Mouse (Mus musculus) adrenal gland, adult (tissue): ENCODE data around the gene Gm20388.
"Not testable (repeated sequence)": the region's sequence is repeated elsewhere in the genome, so short reads cannot be mapped to it uniquely, and the experiment has no call there.

Experiments
- DNase-seq, 2 experiments: peaks; one replicate each; pipeline ENCODE4 v3.0.0; 2022 to 2023; ENCODE audit warnings: low spot score in 1 of 2; ENCODE audit not compliant: inconsistent age in 2 of 2

The Gm20388 gene

DNA sequence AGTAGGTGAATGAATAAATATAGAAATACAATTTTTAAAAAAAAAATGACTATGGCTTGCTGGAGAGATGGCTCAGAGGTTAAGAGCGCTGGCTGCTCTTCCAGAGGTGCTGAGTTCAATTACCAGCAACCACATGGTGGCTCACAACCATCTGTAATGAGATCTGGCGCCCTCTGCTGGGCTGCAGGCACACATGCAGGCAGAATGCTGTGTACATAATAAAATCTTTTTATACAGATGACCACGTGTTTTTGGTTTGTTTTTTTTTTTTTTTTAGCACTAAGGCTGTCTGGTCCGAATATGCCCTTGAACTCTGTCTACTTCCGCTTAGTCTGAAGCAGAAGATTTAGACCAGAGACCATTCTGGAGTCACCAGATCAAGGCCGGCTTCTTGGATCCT lies 411.1 kb downstream of the Gm20388 start:
- DNase-seq, result peak in 1 of 2 experiments; percentile 55

DNA sequence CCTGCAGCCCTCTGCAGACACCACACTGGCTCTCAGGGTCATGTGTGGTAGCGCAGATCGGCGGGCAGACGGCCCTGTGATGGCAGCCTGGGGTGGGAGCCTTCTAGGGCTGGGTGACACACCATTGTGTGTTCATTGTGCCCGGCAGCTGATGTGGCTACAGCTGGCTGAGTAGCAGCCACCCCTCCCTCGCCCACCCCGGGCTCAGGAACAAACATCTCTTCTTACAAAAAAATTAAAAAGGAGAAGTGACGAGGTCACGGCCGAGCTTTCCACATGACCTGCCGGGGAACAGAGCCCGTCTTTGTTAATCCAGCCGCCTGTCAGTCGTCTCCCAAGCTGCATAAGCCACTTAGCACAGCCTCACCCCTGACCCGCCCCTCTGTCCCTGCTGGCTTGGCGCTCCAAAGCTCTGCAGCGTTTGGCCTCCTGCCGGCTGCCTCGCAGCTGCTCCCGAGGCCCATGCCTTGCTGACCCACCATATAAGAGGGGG lies 412.4 kb downstream of the Gm20388 start:
- DNase-seq, result peak; percentile 61 to 69

- peak; percentile 54 to 72 for DNase-seq
Observed at GRCm38 (mm10) chr8:120324555-120324954, 413.9 kb downstream of the Gm20388 start.

GRCm38 (mm10) chr8:120325172-120325767 lies 414.6 kb downstream of the Gm20388 start:
- peak in 1 of 2 experiments; percentile 53 for DNase-seq

DNA sequence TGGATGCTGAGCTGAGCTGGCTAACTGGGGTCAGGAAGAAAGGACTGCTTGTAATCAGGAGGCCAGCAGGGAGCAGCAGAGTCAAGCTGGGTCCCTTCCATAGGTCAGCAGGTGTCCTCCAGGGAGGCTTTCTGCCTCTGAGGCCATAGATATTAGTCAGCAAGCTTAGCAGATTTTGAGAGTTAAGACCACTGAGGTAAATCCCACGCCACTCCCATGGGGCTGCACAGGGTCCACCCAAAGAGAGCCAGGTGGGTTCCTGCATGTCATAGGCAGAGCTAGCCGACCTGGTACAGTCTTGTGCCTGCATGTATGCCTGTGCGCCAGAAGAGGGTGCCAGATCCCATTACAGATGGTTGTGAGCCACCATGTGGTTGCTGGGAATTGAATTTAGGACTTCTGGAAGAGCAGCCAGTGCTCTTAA lies 416.5 kb downstream of the Gm20388 start:
- peak; percentile 70 to 86 for DNase-seq

DNA sequence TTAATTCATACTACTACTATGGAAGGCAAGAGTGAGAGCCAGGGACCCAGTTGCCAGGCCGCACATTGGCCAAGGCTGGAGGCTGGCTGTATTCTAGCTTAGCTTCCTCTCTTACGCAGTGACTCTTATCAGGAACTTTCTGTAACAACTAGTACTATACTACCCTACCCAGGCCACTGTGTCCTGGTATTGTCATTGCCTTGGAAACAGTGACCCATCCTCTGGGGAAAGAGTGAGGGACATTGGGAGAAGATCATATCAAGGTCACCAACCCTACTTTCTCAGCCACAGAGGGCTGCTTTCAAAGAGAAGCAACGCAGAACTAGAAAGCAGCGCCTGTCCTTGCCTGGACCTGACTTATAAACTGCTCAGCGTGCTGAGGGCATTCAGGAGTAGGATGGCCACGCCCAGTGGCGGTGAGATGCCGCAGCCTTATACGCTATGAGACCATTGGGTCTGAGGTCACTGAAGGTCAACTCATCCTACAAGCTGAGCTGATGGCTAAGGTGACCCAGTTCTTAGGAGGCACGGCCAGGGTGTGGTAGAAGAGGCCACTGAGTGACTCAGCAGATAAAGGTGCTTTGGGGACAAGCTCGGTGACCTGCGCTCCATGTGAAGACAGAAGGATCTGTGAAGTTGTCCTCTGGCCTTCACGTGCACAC lies 417.9 kb downstream of the Gm20388 start:
- DNase-seq, result peak; percentile 54 to 68

GRCm38 (mm10) chr8:120329030-120329748 lies 418.5 kb downstream of the Gm20388 start:
- peak; percentile 74 for DNase-seq

- no peak for DNase-seq
Observed at GRCm38 (mm10) chr8:120331027-120331426, 420.4 kb downstream of the Gm20388 start.

GRCm38 (mm10) chr8:120332379-120333229 lies 422.0 kb downstream of the Gm20388 start:
- DNase-seq, result peak in 1 of 2 experiments; percentile 64

DNA sequence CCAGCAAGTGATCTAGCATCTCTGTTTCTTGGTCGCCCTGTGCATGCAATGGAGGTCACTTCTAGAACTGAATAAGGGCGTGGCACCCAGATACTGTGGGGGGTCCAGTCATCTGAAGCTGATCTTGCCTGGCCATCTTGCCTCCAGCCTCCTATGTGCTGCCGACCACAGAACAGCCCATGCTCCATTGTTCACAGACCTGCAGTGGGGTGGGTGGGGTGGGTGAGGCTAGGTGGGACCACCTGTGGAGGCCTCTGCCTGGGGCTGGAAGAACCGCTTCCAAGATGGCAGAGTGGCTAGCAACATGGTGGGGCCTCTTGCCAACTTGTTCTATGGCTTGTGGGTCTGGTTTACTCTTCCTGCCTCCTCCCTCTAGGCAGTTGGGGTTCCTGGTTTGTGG lies 423.0 kb downstream of the Gm20388 start:
- DNase-seq, result no peak

GRCm38 (mm10) chr8:120334261-120334660 lies 423.6 kb downstream of the Gm20388 start:
- DNase-seq, result not testable (repeated sequence)

DNA sequence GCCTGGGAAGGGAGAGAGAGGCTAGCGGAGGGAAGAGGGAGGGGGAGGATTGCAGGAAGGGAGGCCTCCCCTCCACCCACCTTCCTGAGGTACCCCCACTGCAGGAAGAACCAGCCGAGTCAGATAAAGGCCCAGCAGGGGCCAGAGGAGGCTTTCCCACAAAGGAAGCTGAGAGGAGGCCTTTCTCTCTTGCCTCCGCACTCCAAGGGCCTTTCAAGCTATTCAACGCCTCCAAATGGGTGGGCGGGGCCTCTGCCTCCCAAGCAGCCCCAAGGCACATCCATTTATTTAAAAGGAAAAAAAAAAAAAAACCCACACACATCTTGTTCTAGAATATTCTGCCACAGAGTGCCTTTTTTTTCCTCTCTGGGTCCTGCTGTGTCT lies 424.2 kb downstream of the Gm20388 start:
- peak in 1 of 2 experiments; percentile 54 for DNase-seq

- peak in 1 of 2 experiments; percentile 67 for DNase-seq
Observed at GRCm38 (mm10) chr8:120335262-120336086, 424.8 kb downstream of the Gm20388 start.

DNA sequence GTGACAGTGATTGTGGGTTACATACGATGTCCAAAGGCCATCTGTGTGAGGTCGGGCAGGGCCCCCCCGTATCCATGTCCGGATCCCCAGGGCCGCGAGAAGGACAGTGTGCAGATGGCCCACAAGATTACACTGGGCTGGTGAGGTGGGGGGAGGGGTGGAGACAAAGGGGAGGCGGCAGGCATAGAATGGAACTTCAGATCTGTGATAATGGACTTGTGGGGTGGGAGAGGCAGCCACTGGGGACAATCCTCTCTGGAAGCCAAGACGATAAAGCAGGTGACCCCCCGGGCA lies 425.4 kb downstream of the Gm20388 start:
- no peak for DNase-seq

- DNase-seq, result no peak
Observed at GRCm38 (mm10) chr8:120336909-120337555, 426.4 kb downstream of the Gm20388 start.

DNA sequence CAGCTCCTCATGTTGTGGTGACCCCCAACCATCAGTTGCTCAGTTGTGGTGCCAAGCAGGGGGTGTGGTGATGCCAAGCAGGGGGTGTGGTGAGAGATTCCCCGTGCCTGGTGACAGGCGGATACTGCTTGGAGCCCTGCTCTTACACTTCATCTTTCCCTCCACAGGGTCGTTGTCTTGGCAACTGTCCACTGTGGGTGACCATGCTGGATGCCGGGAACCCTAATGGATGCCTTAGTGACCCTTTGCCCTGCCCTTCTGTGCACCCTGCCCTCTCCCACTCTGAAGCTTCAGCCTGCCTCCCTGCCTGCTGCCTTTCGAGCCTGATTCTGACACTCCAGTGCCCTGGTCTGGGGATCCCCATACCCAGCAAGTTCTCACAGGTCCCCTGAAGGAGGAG lies 427.0 kb downstream of the Gm20388 start:
- no peak for DNase-seq

DNA sequence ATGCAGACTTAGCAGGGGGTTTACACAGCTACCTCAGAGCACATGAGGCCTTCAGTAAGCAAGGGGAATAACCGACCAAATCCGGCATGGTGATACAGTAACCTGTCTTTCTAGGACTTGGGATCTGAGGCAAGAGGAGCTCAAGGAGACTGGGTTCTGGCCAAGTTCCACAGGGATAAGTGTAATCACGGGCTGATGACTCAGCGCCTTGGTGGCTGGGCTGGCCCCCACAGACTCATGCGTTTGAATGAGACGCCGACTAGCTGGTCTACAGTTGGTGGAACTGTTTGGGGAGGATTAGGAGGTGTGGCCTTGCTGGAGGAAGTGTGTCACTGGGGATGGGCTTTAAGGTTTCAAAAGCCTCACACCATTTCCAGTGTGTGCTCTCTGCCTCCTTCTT lies 428.0 kb downstream of the Gm20388 start:
- DNase-seq, result peak; percentile 69 to 80

DNA sequence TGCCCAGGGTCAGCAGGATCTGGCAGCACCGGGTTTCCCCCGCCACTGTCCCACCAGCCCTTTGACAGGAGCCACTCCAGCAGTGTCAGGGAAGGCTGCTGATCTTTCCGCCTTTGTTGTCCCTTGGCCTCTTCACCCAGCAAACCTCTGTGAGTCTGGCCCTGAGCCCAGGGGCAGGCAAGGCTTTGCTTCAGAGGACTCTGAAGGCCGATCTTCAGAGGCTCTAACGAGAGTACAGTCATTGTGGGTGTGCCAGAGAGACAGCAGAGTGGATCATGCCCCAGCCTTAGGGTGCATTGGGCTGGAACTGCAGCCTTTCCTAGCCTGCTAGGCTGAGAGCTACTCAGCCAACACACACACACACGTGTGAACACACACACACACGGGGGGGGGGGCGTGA lies 429.1 kb downstream of the Gm20388 start:
- peak; percentile 89 to 93 for DNase-seq

- DNase-seq, result no peak
Observed at GRCm38 (mm10) chr8:120341124-120341523, 430.5 kb downstream of the Gm20388 start.
